Mouse (Mus musculus): ENCODE results near the gene Dnm3. TPM values are rescaled to one million over a fixed set of nuclear protein-coding genes. Genes with fewer than 3 reads are reported as not detected.
A peak's percentile ranks its signal among the peaks of the same experiment; 100 is the strongest.

Gene Dnm3
- polyA plus RNA-seq, 1 experiment: 3.0 TPM

GRCm38 (mm10) chr1:162369726-162370125 lies 108.1 kb downstream of the Dnm3 start:
- H3K36me3 ChIP-seq (ENCODE audit: control insufficient read depth, insufficient read depth): no peaks in the 10 kb centered on the region
- H3K4me2 ChIP-seq (ENCODE audit: low read depth): no peak overlapping the region
- H3ac ChIP-seq (ENCODE audit: control insufficient read depth, insufficient read length): no peak overlapping the region
- H3K79me2 ChIP-seq (ENCODE audit: control insufficient read depth, insufficient read depth): no peaks in the 10 kb centered on the region
- H3K4me3 ChIP-seq: no peak overlapping the region
- no peaks in the 10 kb centered on the region for H3K27me3 ChIP-seq (ENCODE audit: control insufficient read depth, insufficient read depth, insufficient read length)
- TF ChIP-seq POLR2AphosphoS2 (IDR thresholded peaks at IDR 0.05; ENCODE audit: insufficient read length, low read depth): no peak
- TF ChIP-seq E2F4 (IDR thresholded peaks at IDR 0.05; ENCODE audit: insufficient read depth): no peak
- no peak for TF ChIP-seq REST (IDR thresholded peaks at IDR 0.05; ENCODE audit: insufficient read depth, insufficient read length)
- TF ChIP-seq POLR2A (IDR thresholded peaks at IDR 0.05; ENCODE audit: insufficient read length, low read depth): no peak

- H3K4me2 ChIP-seq (ENCODE audit: low read depth): no peak overlapping the region
- no peaks in the 10 kb centered on the region for H3K36me3 ChIP-seq (ENCODE audit: control insufficient read depth, insufficient read depth)
- H3ac ChIP-seq (ENCODE audit: control insufficient read depth, insufficient read length): no peak overlapping the region
- no peaks in the 10 kb centered on the region for H3K27me3 ChIP-seq (ENCODE audit: control insufficient read depth, insufficient read depth, insufficient read length)
- H3K4me3 ChIP-seq: no peak overlapping the region
- H3K79me2 ChIP-seq (ENCODE audit: control insufficient read depth, insufficient read depth): no peaks in the 10 kb centered on the region
- TF ChIP-seq CEBPB (IDR thresholded peaks at IDR 0.05; ENCODE audit: insufficient read depth, poor library complexity, severe bottlenecking) (no peak), E2F4 (IDR thresholded peaks at IDR 0.05; ENCODE audit: insufficient read depth) (no peak), REST (IDR thresholded peaks at IDR 0.05; ENCODE audit: insufficient read depth, insufficient read length) (no peak), TCF3 (IDR thresholded peaks at IDR 0.05; ENCODE audit: insufficient read length, low read depth) (no peak), POLR2AphosphoS2 (IDR thresholded peaks at IDR 0.05; ENCODE audit: insufficient read length, low read depth) (no peak), MAX (IDR thresholded peaks at IDR 0.05; ENCODE audit: low read depth) (no peak), MYOD1 (IDR thresholded peaks at IDR 0.05; ENCODE audit: control insufficient read depth in 1 of 3, insufficient read length in 2 of 3, low read depth in 2 of 3) (no peak), TCF12 (IDR thresholded peaks at IDR 0.05; ENCODE audit: insufficient read depth, poor library complexity, severe bottlenecking) (no peak), MYOG (IDR thresholded peaks at IDR 0.05; ENCODE audit: control insufficient read depth in 1 of 3, insufficient read depth in 1 of 3, insufficient read length in 2 of 3, low read depth in 2 of 3) (no peak), USF1 (IDR thresholded peaks at IDR 0.05; ENCODE audit: low read depth) (no peak), POLR2A (IDR thresholded peaks at IDR 0.05; ENCODE audit: insufficient read length, low read depth) (no peak), SRF (IDR thresholded peaks at IDR 0.05; ENCODE audit: control insufficient read depth, insufficient read length, low read depth) (no peak)
Observed at GRCm38 (mm10) chr1:162361978-162362377, 115.9 kb downstream of the Dnm3 start.

GRCm38 (mm10) chr1:162359270-162359669 lies 118.6 kb downstream of the Dnm3 start:
- no peak overlapping the region for H3K4me2 ChIP-seq (ENCODE audit: low read depth)
- no peaks in the 10 kb centered on the region for H3K36me3 ChIP-seq (ENCODE audit: control insufficient read depth, insufficient read depth)
- no peaks in the 10 kb centered on the region for H3K79me2 ChIP-seq (ENCODE audit: control insufficient read depth, insufficient read depth)
- no peaks in the 10 kb centered on the region for H3K27me3 ChIP-seq (ENCODE audit: control insufficient read depth, insufficient read depth, insufficient read length)
- no peak overlapping the region for H3K4me3 ChIP-seq
- TF ChIP-seq TCF12 (IDR thresholded peaks at IDR 0.05; ENCODE audit: insufficient read depth, poor library complexity, severe bottlenecking) (no peak), USF1 (IDR thresholded peaks at IDR 0.05; ENCODE audit: low read depth) (no peak), MAX (IDR thresholded peaks at IDR 0.05; ENCODE audit: low read depth) (no peak), E2F4 (IDR thresholded peaks at IDR 0.05; ENCODE audit: insufficient read depth) (no peak)
- H3ac ChIP-seq (ENCODE audit: control insufficient read depth, insufficient read length): no peak overlapping the region

GRCm38 (mm10) chr1:162358036-162358435 lies 119.8 kb downstream of the Dnm3 start:
- Histone ChIP-seq H3K4me3 (no peak overlapping the region), H3K27me3 (ENCODE audit: control insufficient read depth, insufficient read depth, insufficient read length) (no peaks in the 10 kb centered on the region), H3K4me2 (ENCODE audit: low read depth) (peak overlapping the region; percentile 64), H3K79me2 (ENCODE audit: control insufficient read depth, insufficient read depth) (no peaks in the 10 kb centered on the region), H3K36me3 (ENCODE audit: control insufficient read depth, insufficient read depth) (no peaks in the 10 kb centered on the region), H3ac (ENCODE audit: control insufficient read depth, insufficient read length) (no peak overlapping the region)
- TF ChIP-seq POLR2AphosphoS2 (IDR thresholded peaks at IDR 0.05; ENCODE audit: insufficient read length, low read depth) (no peak), SRF (IDR thresholded peaks at IDR 0.05; ENCODE audit: control insufficient read depth, insufficient read length, low read depth) (no peak), MAX (IDR thresholded peaks at IDR 0.05; ENCODE audit: low read depth) (no peak), E2F4 (IDR thresholded peaks at IDR 0.05; ENCODE audit: insufficient read depth) (no peak), MYOD1 (IDR thresholded peaks at IDR 0.05; ENCODE audit: control insufficient read depth in 1 of 3, insufficient read length in 2 of 3, low read depth in 2 of 3) (no peak), TCF3 (IDR thresholded peaks at IDR 0.05; ENCODE audit: insufficient read length, low read depth) (no peak), POLR2A (IDR thresholded peaks at IDR 0.05; ENCODE audit: insufficient read length, low read depth) (no peak), CEBPB (IDR thresholded peaks at IDR 0.05; ENCODE audit: insufficient read depth, poor library complexity, severe bottlenecking) (no peak), TCF12 (IDR thresholded peaks at IDR 0.05; ENCODE audit: insufficient read depth, poor library complexity, severe bottlenecking) (no peak), MYOG (IDR thresholded peaks at IDR 0.05; ENCODE audit: control insufficient read depth in 1 of 3, insufficient read depth in 1 of 3, insufficient read length in 2 of 3, low read depth in 2 of 3) (no peak), USF1 (IDR thresholded peaks at IDR 0.05; ENCODE audit: low read depth) (no peak)

- TF ChIP-seq POLR2AphosphoS2 (IDR thresholded peaks at IDR 0.05; ENCODE audit: insufficient read length, low read depth) (no peak), E2F4 (IDR thresholded peaks at IDR 0.05; ENCODE audit: insufficient read depth) (no peak), MYOD1 (IDR thresholded peaks at IDR 0.05; ENCODE audit: control insufficient read depth in 1 of 3, insufficient read length in 2 of 3, low read depth in 2 of 3) (no peak), CEBPB (IDR thresholded peaks at IDR 0.05; ENCODE audit: insufficient read depth, poor library complexity, severe bottlenecking) (no peak)
- Histone ChIP-seq H3K36me3 (ENCODE audit: control insufficient read depth, insufficient read depth) (no peaks in the 10 kb centered on the region), H3K27me3 (ENCODE audit: control insufficient read depth, insufficient read depth, insufficient read length) (no peaks in the 10 kb centered on the region), H3K79me2 (ENCODE audit: control insufficient read depth, insufficient read depth) (no peaks in the 10 kb centered on the region), H3K4me2 (ENCODE audit: low read depth) (no peak overlapping the region), H3K4me3 (no peak overlapping the region), H3ac (ENCODE audit: control insufficient read depth, insufficient read length) (no peak overlapping the region)
Observed at GRCm38 (mm10) chr1:162356481-162356880, 121.4 kb downstream of the Dnm3 start.
